Mouse (Mus musculus): ENCODE data around the gene R3hdm2. TPM values are rescaled to one million over a fixed set of nuclear protein-coding genes. Genes with fewer than 3 reads are reported as not detected.

R3hdm2 gene
- polyA plus RNA-seq, 1 experiment: 19.3 TPM

DNA sequence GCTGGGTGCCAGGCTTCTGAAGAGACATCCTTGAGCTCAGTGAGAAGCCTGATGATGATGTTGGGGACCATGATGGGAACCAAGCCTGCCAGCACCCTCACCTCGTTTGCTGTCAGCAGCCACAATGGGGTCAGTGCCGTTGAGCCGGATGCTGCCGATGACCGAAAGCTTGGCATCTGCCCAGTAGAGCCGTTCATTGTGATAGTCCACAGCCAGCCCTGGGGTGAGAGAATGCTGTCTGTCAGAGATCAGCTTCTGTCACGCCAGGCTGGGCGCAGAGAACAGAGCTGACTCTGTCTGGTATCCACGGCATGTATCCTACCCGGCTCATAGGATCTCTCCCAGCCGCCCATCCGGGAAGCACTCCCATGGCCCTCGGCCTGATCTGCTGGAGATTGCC lies 162.0 kb downstream of the R3hdm2 start:
- DNase-seq (ENCODE audit: low spot score): no peak

DNA sequence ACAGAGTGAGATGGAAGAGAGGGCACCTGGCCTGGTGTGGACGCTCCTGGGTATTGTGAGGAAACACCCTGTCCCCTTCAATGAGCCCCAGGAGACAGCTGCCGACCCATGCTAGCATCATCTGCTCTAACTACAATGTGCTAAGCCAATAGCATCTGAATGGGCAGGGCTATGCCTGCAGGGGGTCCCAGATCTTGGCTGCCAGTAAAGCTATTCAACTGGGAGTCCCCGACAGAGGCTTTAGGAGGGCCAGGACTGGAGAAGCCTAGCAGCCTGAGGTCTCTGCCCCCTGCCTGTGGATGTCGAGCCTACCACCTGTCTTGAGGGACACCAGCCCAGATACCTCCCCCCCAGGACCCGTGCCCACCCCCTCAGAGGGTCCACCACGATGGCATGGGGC lies 162.6 kb downstream of the R3hdm2 start:
- no peak for DNase-seq (ENCODE audit: low spot score)

DNA sequence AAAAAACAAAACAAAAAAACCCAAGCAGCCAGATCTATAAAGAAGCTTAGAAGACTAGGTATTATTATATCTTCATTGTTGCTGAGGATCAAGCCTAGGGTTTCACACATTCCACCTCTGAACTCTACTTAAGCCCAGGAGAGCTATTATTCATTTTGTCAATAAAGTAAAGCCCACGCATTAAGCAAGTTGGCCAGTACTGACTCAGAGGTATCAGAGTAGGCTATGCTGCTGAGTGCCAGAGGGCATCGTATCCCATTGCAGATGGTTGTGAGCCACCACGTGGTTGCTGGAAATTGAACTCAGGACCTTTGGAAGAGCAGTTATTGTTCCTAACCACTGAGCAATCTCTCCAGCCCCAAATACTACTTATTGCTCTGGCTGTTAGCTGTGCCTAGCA lies 163.8 kb downstream of the R3hdm2 start:
- no peak for DNase-seq (ENCODE audit: low spot score)

DNA sequence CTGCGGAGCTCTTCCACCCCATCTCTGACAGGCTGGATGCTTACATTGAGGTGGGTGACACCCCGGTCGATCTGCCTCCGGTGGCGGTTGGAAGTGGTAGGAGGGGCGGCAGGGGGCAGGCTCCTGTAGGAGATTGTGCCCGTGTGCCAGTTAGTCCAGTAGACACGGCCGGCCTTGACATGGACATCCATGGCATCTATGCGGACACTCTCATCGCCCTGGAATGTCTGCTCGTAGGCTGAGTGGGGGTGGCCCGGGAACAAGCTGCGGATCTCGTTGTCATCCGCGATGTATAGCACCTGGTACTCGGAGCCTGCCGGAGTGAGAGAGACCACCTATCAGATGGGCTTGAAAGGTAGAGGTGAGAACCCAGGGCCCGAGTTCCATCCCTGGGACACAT lies 164.2 kb downstream of the R3hdm2 start:
- DNase-seq (ENCODE audit: low spot score): no peak

DNA sequence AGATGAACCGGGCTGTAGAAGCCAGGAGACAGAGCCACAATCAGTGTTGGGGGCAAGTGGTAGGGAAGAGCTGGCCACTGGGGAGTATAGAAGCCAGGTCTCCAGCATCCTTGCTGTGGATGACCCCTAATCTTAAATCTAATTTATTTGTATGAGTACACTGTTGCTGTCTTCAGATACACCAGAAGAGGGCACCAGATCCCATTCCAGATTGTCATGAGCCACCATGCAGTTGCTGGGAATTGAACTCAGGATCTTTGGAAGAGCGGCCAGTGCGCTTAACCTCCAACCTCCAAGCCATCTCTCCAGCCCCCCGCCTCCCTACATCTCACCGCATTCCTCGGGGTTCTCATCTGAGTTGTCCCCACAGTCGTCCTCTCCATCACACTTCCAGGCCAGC lies 166.4 kb downstream of the R3hdm2 start:
- DNase-seq (ENCODE audit: low spot score): no peak

DNA sequence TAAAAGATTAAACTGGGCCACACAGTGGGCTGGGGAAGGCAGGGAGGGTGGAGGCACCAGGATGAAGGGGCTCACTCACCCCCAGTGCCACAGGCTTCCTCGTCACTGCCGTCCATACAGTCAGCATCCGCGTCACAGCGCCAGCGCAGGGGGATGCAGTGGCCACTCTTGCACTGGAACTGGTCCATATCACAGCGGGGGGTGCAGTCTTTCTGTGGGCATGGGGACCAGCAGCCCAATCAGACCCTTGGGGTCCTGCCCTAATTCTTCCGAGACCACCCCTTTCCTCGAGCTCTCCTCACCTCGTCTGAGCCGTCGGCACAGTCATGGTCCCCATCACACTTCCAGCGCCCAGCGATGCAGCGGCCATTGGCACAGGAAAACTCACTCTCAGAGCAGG lies 168.1 kb downstream of the R3hdm2 start:
- DNase-seq (ENCODE audit: low spot score): no peak

Other genes starting within 250 kb of the R3hdm2 start
- gene B4galnt1, start 215.1 kb upstream of the R3hdm2 start, polyA plus RNA-seq (2012; rRNA removed): 6.2 and 7.9 TPM in 2 replicates
- 0.72 and 1.5 TPM in 2 replicates for gene Slc26a10, start 199.7 kb upstream of the R3hdm2 start, polyA plus RNA-seq (2012; rRNA removed)
- 178 and 188 TPM in 2 replicates for gene Arhgef25, start 190.2 kb upstream of the R3hdm2 start, polyA plus RNA-seq (2012; rRNA removed)
- 193 and 272 TPM in 2 replicates for gene Dtx3, start 184.6 kb upstream of the R3hdm2 start, polyA plus RNA-seq (2012; rRNA removed)
- 47.7 and 48.4 TPM in 2 replicates for gene Pip4k2c, start 168.7 kb upstream of the R3hdm2 start, polyA plus RNA-seq (2012; rRNA removed)
- 5.9 and 6.6 TPM in 2 replicates for gene Kif5a, start 117.0 kb upstream of the R3hdm2 start, polyA plus RNA-seq (2012; rRNA removed)
- gene Dctn2, start 114.0 kb upstream of the R3hdm2 start, polyA plus RNA-seq (2012; rRNA removed): 173 and 201 TPM in 2 replicates
- gene Mbd6, start 91.3 kb upstream of the R3hdm2 start, polyA plus RNA-seq (2012; rRNA removed): 19.8 and 42.1 TPM in 2 replicates
- 44.7 and 47.7 TPM in 2 replicates for gene Mars, start 68.5 kb upstream of the R3hdm2 start, polyA plus RNA-seq (2012; rRNA removed)
- 6.7 and 8.4 TPM in 2 replicates for gene Arhgap9, start 58.4 kb upstream of the R3hdm2 start, polyA plus RNA-seq (2012; rRNA removed)
- 29.0 and 34.1 TPM in 2 replicates for gene Gli1, start 38.4 kb upstream of the R3hdm2 start, polyA plus RNA-seq (2012; rRNA removed)
- not detected in 2 replicates for gene Inhbe, start 25.9 kb upstream of the R3hdm2 start, polyA plus RNA-seq (2012; rRNA removed)
- not detected in 2 replicates for gene Inhbc, start 9.9 kb upstream of the R3hdm2 start, polyA plus RNA-seq (2012; rRNA removed)
- 2.3 and 4.3 TPM in 2 replicates for gene Stac3, start 121.4 kb downstream of the R3hdm2 start, polyA plus RNA-seq (2012; rRNA removed)
- 21.2 and 32.1 TPM in 2 replicates for gene Ndufa4l2, start 134.6 kb downstream of the R3hdm2 start, polyA plus RNA-seq (2012; rRNA removed)
- 58.7 and 63.9 TPM in 2 replicates for gene Shmt2, start 142.1 kb downstream of the R3hdm2 start, polyA plus RNA-seq (2012; rRNA removed)
- 0.04 and 0.07 TPM in 2 replicates for gene Nxph4, start 154.2 kb downstream of the R3hdm2 start, polyA plus RNA-seq (2012; rRNA removed)
- gene Lrp1, start 240.8 kb downstream of the R3hdm2 start, polyA plus RNA-seq (2012; rRNA removed): 242 and 366 TPM in 2 replicates